Mouse (Mus musculus): ENCODE measurements at regions not wholly inside any gene's neighbourhood (a gene's known extent, or its start where the extent isn't known, plus 50 kb on each side); places are given as distances from the start of the nearest gene placed in this dataset.

DNA sequence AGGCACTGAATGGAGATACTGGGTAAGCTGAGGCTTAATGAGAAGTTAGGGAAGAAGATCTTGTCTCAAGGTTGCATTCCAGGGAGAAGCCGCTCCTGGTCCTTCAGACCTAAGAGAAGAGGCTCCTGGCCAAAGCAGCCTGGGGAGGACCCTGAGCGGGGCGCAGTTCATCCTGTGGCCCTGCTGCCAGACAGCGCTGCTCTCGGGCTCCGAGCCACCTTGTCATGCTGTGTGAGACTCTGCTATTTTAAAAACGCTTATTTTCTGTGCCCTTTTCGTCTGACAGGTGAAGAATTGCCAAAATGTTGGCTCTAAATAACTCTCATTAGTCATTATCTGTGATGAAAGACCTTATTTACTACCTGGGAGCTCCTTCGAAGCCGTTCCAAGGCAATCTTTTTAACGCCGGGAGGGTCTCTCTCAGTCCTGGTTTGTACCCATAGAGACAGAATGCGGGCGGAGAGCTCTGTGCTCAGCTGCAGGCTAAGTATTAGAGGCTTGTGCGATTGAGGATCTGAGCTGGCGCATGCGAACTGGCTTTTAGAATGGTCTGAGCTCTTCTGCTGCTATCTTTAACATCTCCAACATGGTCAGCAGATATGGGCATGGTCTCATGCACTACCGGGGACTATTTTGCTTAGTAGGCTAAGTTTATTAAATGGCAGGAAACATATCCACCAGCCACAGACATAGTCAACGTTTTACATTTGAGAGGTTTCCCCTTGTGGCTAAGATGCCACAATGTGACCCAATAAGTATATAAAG is 68.8 kb upstream of the Gpr12 start:
- no peak for TF ChIP-seq POLR2A (IDR thresholded peaks at IDR 0.05; ENCODE audit: borderline replicate concordance, control insufficient read depth, low read depth, low read length)
- no peak for TF ChIP-seq CTCF (IDR thresholded peaks at IDR 0.05; ENCODE audit: control insufficient read depth, insufficient read depth, low read length)

Data from bone marrow, adult 2 months (tissue).